Mouse (Mus musculus): Measurements from ENCODE around the gene Mllt1.

GRCm38 (mm10) chr17:56929530-56929929 is 5.7 kb downstream of the Mllt1 start:
- no peak for TF ChIP-seq ZMIZ1 (IDR thresholded peaks at IDR 0.05; ENCODE audit: low read depth, low read length)
- no peak for TF ChIP-seq SIN3A (IDR thresholded peaks at IDR 0.05; ENCODE audit: low read length)
- no peak for TF ChIP-seq CTCF (conservative IDR thresholded peaks at IDR 0.05 in 1 of 2, IDR thresholded peaks at IDR 0.05 in 1 of 2; ENCODE audit: low read depth in 2 of 2, low read length in 2 of 2)
- TF ChIP-seq E2F4 (IDR thresholded peaks at IDR 0.05; ENCODE audit: insufficient replicate concordance, low read depth, low read length), result no peak
- no peak for TF ChIP-seq TCF12 (IDR thresholded peaks at IDR 0.05; ENCODE audit: low read depth, low read length)
- no peak for TF ChIP-seq HCFC1 (IDR thresholded peaks at IDR 0.05; ENCODE audit: low read depth, low read length)
- no peak for TF ChIP-seq CHD1 (IDR thresholded peaks at IDR 0.05; ENCODE audit: low read depth, low read length)
- no peak for TF ChIP-seq MAX (IDR thresholded peaks at IDR 0.05; ENCODE audit: low read length)
- TF ChIP-seq GABPA (IDR thresholded peaks at IDR 0.05; ENCODE audit: insufficient replicate concordance, low read depth, low read length), result no peak
- no peak for TF ChIP-seq USF1 (IDR thresholded peaks at IDR 0.05; ENCODE audit: low read depth, low read length)
- TF ChIP-seq ZC3H11A (IDR thresholded peaks at IDR 0.05; ENCODE audit: low read depth, low read length), result no peak
- no peak for TF ChIP-seq EP300 (IDR thresholded peaks at IDR 0.05; ENCODE audit: low read length)
- TF ChIP-seq POLR2A (IDR thresholded peaks at IDR 0.05; ENCODE audit: low read depth, low read length), result no peak
